Mouse (Mus musculus): ENCODE data around the gene Dnmt1.

DNA sequence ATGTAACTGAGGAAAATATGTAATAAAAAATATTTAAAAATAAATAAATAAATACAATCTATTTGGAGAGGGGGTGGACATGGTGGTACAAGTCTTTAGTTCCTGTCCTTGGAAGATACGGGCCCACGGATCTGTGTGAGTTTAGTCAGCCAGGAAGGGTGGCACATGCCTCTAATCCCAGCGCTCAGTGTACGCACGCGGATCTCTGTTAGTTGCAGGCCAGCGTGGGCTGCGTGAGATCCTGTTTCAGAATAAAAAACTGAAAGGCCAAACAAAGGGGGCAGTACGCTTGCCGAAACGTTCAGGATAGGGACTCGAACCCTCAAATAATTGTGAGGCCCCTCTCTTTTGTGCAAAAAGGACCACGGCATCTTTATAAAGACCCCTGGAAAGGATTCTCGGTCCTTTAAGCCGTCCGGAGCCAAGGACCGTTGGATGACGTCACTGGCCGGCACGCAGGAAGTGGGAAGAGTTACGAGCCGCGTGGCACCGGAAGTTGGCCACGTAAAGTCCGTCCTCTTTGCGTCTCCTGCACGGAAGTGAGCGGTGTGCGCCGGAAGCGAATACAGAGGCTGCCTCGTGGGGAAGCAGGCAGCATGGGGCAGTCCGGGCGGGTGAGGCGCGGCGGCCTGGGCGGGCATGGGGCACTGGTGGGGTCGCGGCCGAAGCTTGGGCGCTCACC is 71.8 kb downstream of the Dnmt1 start, which contains the start of gene Ppan:
- TF ChIP-seq HCFC1 (IDR thresholded peaks at IDR 0.05; ENCODE audit: borderline replicate concordance, insufficient read depth, low read length) (peak; percentile 82; the same call in 1 of the 2 replicates), MAFK (IDR thresholded peaks at IDR 0.05; ENCODE audit: insufficient read depth, low read depth, low read length) (no peak)
